Mouse (Mus musculus) kidney, embryonic 14.5 days (tissue): Measurements from ENCODE around the gene Tcf20. TPM values are rescaled to one million over a fixed set of nuclear protein-coding genes. Genes with fewer than 3 reads are reported as not detected.

Experiments
- ATAC-seq: fragments of 200-750 bp; cut with Nextera tagmentation; 2 replicates; pipeline ENCODE4 v1.8.0; 2017; ENCODE audit warnings: moderate number of reproducible peaks, mild to moderate bottlenecking, moderate TSS enrichment, moderate library complexity; ENCODE audit not compliant: low FRiP score, low TSS enrichment
- H3K27ac ChIP-seq: fragments of 300-500 bp; sonication (generic); 2 replicates; pipeline ENCODE4 v1.5.1; 2014; ENCODE audit warnings: low read depth, mild to moderate bottlenecking, low read length, moderate library complexity, mixed read lengths
- H3K27me3 ChIP-seq: fragments of 300-500 bp; sonication (generic); 2 replicates; pipeline ENCODE4 v1.6.1; 2014; ENCODE audit warnings: mild to moderate bottlenecking, low read length; ENCODE audit not compliant: control insufficient read depth, insufficient read depth
- H3K36me3 ChIP-seq: fragments of 300-500 bp; sonication (generic); 2 replicates; pipeline ENCODE4 v1.6.1; 2014; ENCODE audit warnings: low read length, mixed read lengths; ENCODE audit not compliant: control insufficient read depth, insufficient read depth
- H3K4me1 ChIP-seq: fragments of 300-500 bp; sonication (generic); 2 replicates; pipeline ENCODE4 v1.6.1; 2014; ENCODE audit warnings: low read length, mixed read lengths; ENCODE audit not compliant: control insufficient read depth, insufficient read depth
- H3K4me2 ChIP-seq: fragments of 300-500 bp; sonication (generic); replicated peaks from 2 replicates; pipeline ENCODE4 v1.6.1; 2014; ENCODE audit warnings: low read depth, mild to moderate bottlenecking, low read length
- H3K4me3 ChIP-seq: fragments of 300-500 bp; sonication (generic); 2 replicates; pipeline ENCODE4 v1.5.1; 2014; ENCODE audit warnings: mild to moderate bottlenecking, low read length
- H3K9ac ChIP-seq: fragments of 300-500 bp; sonication (generic); 2 replicates; pipeline ENCODE4 v1.6.1; 2014; ENCODE audit warnings: low read depth, mild to moderate bottlenecking, low read length, moderate library complexity
- H3K9me3 ChIP-seq: fragments of 300-500 bp; sonication (generic); 2 replicates; pipeline ENCODE4 v1.6.1; 2016; ENCODE audit warnings: low read length; ENCODE audit not compliant: control insufficient read depth
- WGBS: fragments of 180-500 bp; shearing (Covaris S2); extraction: QIAGEN DNeasy Blood & Tissue Kit; methylation state at CpG from one replicate; pipeline ENCODE4 v1.1.7; 2014; 5-methylcytosine and 5-hydroxymethylcytosine counted together
- polyA plus RNA-seq: library from polyadenylated mRNA; unstranded; fragments of >200 nt; fragmentation: Nextera tagmentation; extraction: Ambion mirVana; gene quantifications from 2 replicates; pipeline ENCODE4 v1.2.1, GENCODE M21; 2014

Tcf20 gene
- polyA plus RNA-seq, 1 experiment from 2014 or later = 11.6 TPM

GRCm38 (mm10) chr15:82815296-82815695 lies 172.4 kb downstream of the Tcf20 start:
- WGBS = 86% methylated on average over 4 of the region's 4 CpGs
- no peak for ATAC-seq
- Histone ChIP-seq H3K27me3 (no peaks in the 10 kb centered on the region), H3K4me1 (no peaks in the 10 kb centered on the region), H3K27ac (no peak overlapping the region), H3K36me3 (peaks cover 14% of the 10 kb centered on the region; the same call in 1 of the 2 replicates), H3K9ac (no peak overlapping the region), H3K4me3 (no peak overlapping the region), H3K4me2 (no peak overlapping the region), H3K9me3 (no peaks in the 10 kb centered on the region)

DNA sequence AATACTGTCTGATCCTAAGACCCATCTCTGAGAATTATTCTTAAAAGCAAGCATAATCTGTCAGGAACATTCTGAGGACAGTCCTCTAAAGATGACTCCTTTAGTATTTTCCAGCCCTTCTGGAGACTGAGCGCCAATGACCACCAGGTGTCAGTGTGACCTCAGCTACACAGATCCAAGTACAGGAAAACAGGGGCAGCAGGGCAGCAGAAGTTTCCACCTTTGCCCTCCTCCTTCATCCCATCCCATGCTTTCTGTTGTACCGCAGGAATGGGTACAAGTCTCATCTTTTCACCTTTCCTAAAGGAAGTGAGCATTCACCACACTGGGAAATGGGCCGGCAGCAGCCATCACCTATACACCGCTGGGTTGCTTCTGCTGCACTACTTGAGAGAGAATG lies 172.9 kb downstream of the Tcf20 start:
- Histone ChIP-seq H3K27ac (no peak overlapping the region), H3K9ac (no peak overlapping the region), H3K9me3 (no peaks in the 10 kb centered on the region), H3K4me1 (no peaks in the 10 kb centered on the region), H3K36me3 (peaks cover 19% of the 10 kb centered on the region; the same call in 1 of the 2 replicates), H3K4me2 (no peak overlapping the region), H3K27me3 (no peaks in the 10 kb centered on the region), H3K4me3 (no peak overlapping the region)
- no peak for ATAC-seq
- WGBS = 59% methylated on average over 4 of the region's 4 CpGs

- Histone ChIP-seq H3K27ac (no peak overlapping the region), H3K4me3 (no peak overlapping the region), H3K36me3 (peaks cover 22% of the 10 kb centered on the region; the same call in 1 of the 2 replicates), H3K4me2 (no peak overlapping the region), H3K27me3 (no peaks in the 10 kb centered on the region), H3K4me1 (no peaks in the 10 kb centered on the region), H3K9ac (no peak overlapping the region), H3K9me3 (no peaks in the 10 kb centered on the region)
- 86% methylated on average over 7 of the region's 7 CpGs for WGBS
- no peak for ATAC-seq
Observed at GRCm38 (mm10) chr15:82814321-82814720, 173.4 kb downstream of the Tcf20 start.

DNA sequence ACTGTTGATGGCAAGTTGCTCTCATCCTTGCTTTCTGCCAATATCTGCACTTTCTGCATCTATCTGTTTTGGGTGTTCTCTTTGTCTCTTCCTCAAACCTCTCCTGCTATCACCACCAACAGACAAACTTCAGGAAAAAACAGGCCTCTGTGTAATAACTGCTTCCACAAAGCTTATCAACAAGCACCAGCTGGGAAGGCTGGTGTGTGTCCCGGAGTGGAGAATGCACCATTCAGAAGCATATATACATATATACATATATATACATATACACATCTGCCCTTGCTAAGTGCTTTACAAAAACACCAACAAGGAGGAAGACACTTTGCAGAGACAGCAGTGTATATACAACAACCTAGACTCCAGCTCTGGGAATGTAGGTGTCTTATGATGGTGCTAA lies 177.1 kb downstream of the Tcf20 start:
- Histone ChIP-seq H3K27ac (no peak overlapping the region), H3K4me2 (no peak overlapping the region), H3K36me3 (peaks cover 22% of the 10 kb centered on the region; the same call in 1 of the 2 replicates), H3K4me1 (no peaks in the 10 kb centered on the region), H3K9me3 (no peaks in the 10 kb centered on the region), H3K9ac (no peak overlapping the region), H3K4me3 (no peak overlapping the region), H3K27me3 (no peaks in the 10 kb centered on the region)
- WGBS = 91% methylated on average over 1 of the region's 1 CpGs
- ATAC-seq = no peak

GRCm38 (mm10) chr15:82809511-82809910 lies 178.2 kb downstream of the Tcf20 start:
- no peaks in the 10 kb centered on the region for H3K4me1 ChIP-seq
- no peak overlapping the region for H3K9ac ChIP-seq
- no peak overlapping the region for H3K27ac ChIP-seq
- WGBS = 84% methylated on average over 6 of the region's 6 CpGs
- peaks cover 22% of the 10 kb centered on the region; the same call in 1 of the 2 replicates for H3K36me3 ChIP-seq
- ATAC-seq = no peak
- no peaks in the 10 kb centered on the region for H3K9me3 ChIP-seq
- no peak overlapping the region for H3K4me3 ChIP-seq
- no peaks in the 10 kb centered on the region for H3K27me3 ChIP-seq
- no peak overlapping the region for H3K4me2 ChIP-seq

GRCm38 (mm10) chr15:82806969-82807763 lies 180.5 kb downstream of the Tcf20 start:
- Histone ChIP-seq H3K4me3 (no peak overlapping the region), H3K9ac (no peak overlapping the region), H3K9me3 (no peaks in the 10 kb centered on the region), H3K27ac (no peak overlapping the region), H3K36me3 (peaks cover 16% of the 10 kb centered on the region; the same call in 1 of the 2 replicates), H3K27me3 (no peaks in the 10 kb centered on the region), H3K4me1 (no peaks in the 10 kb centered on the region), H3K4me2 (no peak overlapping the region)
- no peak for ATAC-seq
- 71% methylated on average over 5 of the region's 5 CpGs for WGBS

- WGBS = 75% methylated on average over 5 of the region's 5 CpGs
- ATAC-seq = no peak
- H3K4me3 ChIP-seq = no peak overlapping the region
- no peaks in the 10 kb centered on the region for H3K27me3 ChIP-seq
- H3K4me1 ChIP-seq = no peaks in the 10 kb centered on the region
- H3K9ac ChIP-seq = no peak overlapping the region
- no peak overlapping the region for H3K27ac ChIP-seq
- no peaks in the 10 kb centered on the region for H3K9me3 ChIP-seq
- H3K4me2 ChIP-seq = no peak overlapping the region
- peaks cover 5% of the 10 kb centered on the region; the same call in 1 of the 2 replicates for H3K36me3 ChIP-seq
Observed at GRCm38 (mm10) chr15:82804708-82805639, 182.7 kb downstream of the Tcf20 start.

DNA sequence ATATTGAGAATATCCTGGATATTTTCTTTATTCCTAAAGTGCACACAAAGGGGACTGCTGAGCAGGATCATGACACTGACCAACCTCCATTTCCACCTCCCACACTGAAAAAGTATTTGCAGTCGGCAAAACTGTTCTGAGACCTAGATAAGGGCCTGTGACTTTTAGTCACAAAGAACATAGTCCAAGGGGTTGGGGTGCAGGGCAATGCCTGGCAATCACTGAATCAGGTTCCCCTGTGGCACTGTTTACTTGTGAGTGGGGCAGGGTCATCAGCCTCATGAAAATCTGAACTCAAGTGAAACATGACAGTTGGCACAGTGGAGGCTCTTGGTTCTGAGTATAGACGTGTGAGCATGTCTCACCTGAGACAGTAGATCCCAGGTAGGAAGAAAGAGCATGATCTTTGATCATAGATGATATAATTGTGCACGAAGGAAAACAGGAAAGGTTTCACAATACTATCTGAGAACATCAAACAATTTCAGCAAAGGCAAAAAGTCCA lies 191.7 kb downstream of the Tcf20 start:
- 82% methylated on average over 3 of the region's 3 CpGs for WGBS

More for the DNA sequence above, 191.7 kb downstream of the Tcf20 start:
- Histone ChIP-seq H3K4me1 (no peaks in the 10 kb centered on the region), H3K27me3 (no peaks in the 10 kb centered on the region), H3K9me3 (no peaks in the 10 kb centered on the region), H3K36me3 (no peaks in the 10 kb centered on the region), H3K9ac (no peak overlapping the region), H3K4me2 (no peak overlapping the region), H3K27ac (no peak overlapping the region), H3K4me3 (no peak overlapping the region)
- no peak for ATAC-seq
